Mouse (Mus musculus) left cerebral cortex, postnatal 25 days (tissue): ENCODE measurements at regions not wholly inside any gene's neighbourhood (a gene's known extent, or its start where the extent isn't known, plus 50 kb on each side); places are given as distances from the start of the nearest gene placed in this dataset.

Experiments
- DNase-seq, 2 experiments: peaks; one replicate each; pipeline ENCODE4 v3.0.0; 2022; ENCODE audit warnings: low spot score in 2 of 2, mixed read lengths in 1 of 2
- intact Hi-C: fragments of 180-260 bp; cut with DNase I; formaldehyde crosslinking; loops from one replicate; pipeline ENCODE4 v1.15.1; 2025

DNA sequence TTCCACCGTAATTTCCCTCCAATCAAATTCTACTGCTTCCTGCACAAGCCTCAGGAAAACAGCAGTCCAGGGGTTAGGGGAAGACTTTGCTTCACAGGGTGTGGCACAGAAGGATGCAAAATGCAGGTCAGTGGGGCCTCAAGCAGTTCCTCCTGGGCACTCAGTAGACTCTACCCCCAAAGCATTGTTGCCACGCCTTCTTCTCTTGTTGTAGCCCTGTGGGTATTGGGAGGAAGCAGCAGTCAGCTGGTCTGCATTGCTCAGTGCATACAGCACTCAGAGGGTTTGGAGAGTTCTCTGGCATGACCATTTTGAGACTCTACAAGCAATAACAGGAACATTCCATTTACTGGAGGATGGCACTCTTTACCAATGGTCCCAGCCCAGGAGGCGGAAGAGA is 137.0 kb upstream of the Ccnd2 start:
- intact Hi-C loops: no loop called here
- no peak for DNase-seq

DNA sequence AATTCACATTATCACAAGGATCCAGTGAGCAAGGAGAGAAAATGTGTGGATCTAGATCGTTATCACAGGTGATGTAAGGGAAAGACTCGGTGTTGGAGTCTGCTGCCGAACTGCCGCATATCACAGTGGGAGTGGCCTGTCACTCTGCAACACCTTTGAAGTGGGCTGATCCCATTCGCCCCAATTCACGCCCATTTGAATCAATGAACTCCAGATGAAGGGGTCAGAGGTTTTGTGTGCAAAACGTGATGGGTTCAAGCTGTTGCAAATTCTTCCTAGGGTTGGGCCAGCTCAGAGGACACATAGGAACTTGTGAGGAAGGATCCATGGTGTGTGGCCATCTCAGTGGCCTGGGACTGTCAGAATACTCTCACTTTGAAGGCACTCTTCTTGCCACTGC is 139.9 kb upstream of the Ccnd2 start:
- intact Hi-C loops: no loop called here
- DNase-seq: no peak

- intact Hi-C loops: no loop called here
- DNase-seq: no peak
Observed at GRCm38 (mm10) chr6:127293829-127294228, 141.8 kb upstream of the Ccnd2 start.

DNA sequence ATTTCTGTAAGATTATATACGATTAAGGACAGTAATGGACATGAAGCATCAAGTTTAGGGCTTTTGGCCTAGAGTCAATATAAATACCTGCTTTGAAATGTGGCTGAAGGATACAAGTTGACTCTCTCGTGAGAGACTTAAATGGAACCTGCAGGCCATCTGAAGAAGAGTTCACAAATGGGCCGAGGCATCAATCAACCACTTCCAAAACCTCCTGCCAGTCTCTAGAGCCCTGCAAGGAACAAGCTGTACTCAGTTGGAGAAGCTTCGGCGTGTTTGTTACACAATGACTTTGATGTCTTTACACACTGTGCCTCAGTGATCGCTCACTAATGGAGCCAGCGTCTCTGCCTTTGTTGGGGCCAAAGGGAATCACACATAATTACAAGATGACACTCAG is 146.1 kb upstream of the Ccnd2 start:
- intact Hi-C loops: no loop called here
- DNase-seq: no peak

DNA sequence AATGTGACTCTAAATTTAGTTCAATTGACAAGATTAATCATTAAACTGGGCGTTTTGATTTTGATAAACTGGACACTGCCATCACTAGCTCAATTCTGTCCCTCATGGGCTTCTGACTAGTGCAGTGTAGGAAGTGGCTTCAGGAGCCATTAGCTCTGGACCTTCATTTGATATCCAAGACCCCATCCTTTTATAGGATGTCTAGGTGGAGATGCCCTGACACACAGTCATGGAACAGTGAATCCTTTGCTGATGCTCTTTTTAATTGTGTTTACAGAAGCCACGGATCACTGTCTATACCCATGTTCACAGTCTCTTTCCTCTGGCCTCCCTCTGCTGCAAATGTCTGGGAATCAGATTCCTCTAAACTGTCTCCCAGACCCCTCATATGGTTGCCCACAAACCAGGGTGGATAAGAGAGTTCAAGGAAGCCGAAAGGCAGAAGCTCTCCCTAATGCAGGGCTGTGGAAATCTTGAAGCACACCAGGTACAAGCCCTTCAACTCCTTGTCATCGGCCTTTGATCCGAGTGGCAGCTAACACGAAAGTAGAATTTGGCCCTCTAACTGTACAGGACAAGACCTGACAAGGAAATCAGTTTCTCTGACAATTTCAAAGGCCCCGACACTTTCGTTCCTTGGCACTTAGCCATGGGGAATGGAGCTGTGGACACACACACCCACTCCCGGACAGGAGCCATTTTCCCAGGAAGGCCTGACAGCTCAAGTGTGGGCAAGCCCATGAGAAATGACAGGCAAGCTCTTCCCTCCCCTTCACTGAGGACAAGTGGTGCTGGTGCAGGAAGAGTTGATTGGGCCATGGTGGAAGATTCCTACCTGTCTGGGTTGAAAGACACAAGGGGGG is 135.2 kb upstream of the Parp11 start:
- no peak for DNase-seq
- intact Hi-C loops: no loop called here

DNA sequence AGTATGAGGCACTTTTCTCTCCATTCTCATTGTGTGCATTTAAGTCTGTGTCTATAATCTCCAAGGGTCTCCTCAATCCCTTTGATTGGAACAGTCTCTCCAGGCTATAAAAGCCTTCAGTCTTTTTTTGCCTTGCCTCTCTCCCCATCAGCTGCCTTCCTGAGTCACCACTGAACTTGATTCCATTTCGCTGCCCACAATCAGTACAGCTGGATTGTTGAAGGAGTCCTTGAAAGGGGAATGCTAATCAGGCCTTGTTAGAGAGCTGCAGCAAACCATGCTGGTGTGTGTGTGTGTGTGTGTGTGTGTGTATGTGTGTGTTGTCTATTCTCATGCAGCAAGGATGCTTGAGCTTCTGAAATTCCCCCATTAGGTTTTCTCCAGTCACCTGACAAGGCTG is 129.3 kb upstream of the Parp11 start:
- intact Hi-C loops: no loop called here

DNA sequence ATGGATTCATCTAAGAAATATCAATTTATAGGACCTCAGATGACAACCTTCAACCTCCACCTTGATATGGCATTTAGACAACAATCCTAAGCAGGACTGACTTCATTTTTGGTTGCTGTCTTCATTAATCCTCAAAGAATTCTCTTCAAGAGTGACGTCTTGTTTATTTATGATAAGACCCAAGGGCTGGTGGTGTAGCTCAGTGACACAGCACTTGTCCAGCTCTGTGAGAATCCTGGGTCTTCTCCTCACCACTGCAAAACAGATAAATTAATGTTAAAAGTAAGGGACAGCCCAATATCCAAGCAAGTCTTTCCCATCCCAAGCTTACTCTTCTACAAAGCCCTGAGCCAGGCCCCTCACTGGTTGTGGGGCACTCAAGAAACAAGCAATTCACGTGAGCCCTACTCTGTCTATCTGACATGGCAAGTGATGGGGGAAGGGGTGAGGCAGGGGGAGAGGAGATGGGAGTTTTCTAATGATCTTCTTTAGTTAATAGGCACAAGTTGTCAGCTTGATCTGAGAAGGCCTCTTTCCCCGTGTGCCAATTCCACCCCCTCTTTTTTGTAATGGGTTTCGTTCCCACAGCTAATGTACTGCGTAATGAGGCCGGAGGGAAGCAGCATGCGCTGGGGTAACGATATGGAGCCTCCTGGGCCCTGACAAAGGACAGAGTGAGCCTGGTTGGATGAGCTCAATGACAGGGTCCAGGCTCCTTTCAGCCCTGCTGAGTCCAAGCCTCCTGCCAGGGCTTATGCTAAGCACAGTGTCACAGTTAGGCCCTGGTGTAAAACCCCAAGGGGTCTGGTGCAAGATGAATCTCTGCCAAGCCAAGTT is 127.7 kb upstream of the Parp11 start:
- no peak for DNase-seq
- intact Hi-C loops: no loop called here

More for the DNA sequence above, 129.3 kb upstream of the Parp11 start:
- DNase-seq: no peak

GRCm38 (mm10) chr6:127320600-127320999 is 126.0 kb upstream of the Parp11 start:
- DNase-seq: no peak
- intact Hi-C loops: no loop called here

DNA sequence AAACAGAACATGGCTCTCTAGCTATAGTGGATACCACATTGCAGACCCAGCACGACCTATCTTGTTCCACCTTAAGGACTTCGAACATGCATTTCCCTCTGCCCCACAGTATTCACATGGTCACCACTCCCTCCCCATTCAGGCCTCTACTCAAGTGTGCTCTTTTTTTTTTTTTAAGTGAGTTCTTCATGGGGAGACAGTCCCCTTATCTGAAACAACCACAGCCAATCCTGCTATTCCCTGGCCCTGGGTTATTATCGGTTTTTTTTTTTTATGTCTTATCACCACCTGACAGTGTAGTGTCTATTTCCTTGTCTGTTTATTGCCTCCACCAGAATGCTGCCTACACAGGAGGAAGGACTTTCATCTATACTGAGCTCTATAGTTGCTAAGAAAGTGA is 125.6 kb upstream of the Parp11 start:
- DNase-seq: no peak
- intact Hi-C loops: no loop called here

- intact Hi-C loops: no loop called here
- DNase-seq: no peak
Observed at GRCm38 (mm10) chr6:127322398-127322797, 124.2 kb upstream of the Parp11 start.

GRCm38 (mm10) chr6:127324984-127325383 is 121.7 kb upstream of the Parp11 start:
- peak; percentile 67 to 73 for DNase-seq
- intact Hi-C loops: loop anchor here (1.0 to 5.0 kb wide), 4 partner anchors 34 to 176 kb away; partner anchors contain the start of gene Parp11

- DNase-seq: peak in 1 of 2 experiments; percentile 67
- intact Hi-C loops: loop anchor here (1.0 to 5.0 kb wide), 4 partner anchors 34 to 177 kb away; partner anchors contain the start of gene Parp11
Observed at GRCm38 (mm10) chr6:127325596-127326332, 120.9 kb upstream of the Parp11 start.

DNA sequence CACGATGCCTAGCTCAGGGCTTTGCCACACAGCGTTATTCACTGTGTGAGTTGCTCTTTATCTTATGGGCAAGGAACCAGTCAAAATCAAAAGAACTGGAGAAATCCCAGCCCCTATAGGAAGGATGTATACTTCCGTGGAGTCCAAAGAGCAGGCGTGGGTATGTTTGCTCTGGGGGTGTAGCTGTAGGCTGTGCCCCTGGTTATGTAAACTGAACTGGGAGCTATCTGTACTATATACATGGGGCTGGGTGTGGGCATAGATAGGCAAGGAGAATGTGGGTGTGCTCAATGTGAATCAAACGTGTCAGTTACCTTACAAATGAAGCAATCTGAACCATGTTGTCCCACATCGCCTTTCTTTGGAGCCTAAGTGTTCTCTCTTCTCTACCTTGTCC is 120.3 kb upstream of the Parp11 start:
- DNase-seq: no peak
- intact Hi-C loops: loop anchor here (5.0 kb wide), 1 partner anchor 101 kb away; no protein-coding TSS in a partner anchor

DNA sequence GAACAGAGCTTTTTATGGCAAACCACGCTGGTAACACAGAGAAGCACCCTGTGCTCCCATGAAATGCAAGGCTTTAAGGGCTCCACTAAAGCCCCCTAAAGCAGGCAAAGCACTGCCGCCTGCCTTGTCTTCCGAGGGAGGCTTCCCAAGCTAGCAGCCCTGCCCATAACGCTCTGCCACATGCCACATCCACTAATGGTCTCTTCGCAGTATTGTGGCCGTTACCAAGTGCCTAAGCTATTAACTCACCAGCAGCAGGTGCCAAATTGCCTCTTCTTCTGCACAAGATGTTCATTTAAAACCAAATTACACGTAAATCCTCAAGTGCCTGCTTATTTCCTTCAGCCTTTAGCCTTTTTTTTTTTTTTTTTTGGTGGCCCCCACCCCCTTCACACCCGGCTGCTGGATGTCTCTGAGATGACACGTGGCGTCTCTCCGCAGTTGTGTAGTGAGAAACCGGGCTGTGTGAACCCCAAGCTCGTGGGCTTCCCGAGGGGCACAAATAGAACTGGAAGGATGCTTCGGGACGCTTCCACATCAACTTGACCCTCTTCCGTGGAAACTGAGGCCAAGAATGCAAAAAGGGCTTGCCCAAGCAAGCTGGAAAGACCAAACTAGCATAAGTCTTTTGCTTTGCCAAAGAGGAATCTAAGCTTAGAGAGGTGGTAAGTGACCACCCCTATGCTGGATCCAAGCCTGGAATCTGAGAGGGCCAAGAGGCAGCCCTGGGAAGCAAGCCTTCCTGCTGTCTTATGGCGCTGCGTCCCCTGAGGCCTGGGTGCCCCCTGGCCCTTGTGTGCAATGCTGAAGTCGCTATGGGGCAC is 117.2 kb upstream of the Parp11 start:
- DNase-seq: no peak
- intact Hi-C loops: loop anchor here (2.0 to 5.0 kb wide), 2 partner anchors 98 to 179 kb away; no protein-coding TSS in a partner anchor

DNA sequence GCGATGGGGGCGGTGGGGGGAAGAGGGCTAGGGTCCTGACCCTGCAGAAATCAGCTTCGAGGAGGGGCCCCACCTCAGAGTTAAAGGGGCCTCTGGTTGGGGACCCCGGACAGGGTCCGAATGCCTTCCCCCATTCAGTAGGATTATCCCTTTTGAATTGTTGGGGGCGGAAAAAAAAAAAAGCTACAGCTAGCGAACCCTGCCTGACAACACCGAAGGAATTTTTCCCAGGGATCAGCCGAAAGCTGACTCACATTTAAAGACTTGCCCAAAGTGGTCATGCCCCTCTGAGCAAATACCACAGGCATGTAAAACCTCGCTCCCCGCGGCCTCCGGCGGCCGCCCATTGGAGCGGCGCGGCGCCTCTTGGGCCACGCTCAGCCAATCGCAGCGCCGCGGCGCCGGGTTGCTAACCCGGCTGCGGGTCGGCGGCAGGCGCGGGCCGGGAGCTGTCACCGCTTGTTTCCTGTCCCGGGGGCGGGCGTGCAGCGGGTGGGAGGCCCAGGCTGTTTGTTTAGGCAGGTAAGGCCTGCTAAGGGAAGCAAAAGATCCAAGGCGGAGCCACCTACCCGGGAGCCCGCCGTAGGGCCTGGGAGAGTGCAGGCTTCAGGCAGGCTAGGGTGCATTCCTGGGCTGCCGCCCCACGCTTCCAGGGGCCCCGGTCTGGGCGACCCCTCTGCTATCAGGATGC is 116.5 kb upstream of the Parp11 start:
- intact Hi-C loops: loop anchor here (2.0 kb wide), 1 partner anchor 179 kb away; no protein-coding TSS in a partner anchor
- DNase-seq: peak; percentile 74 to 80

DNA sequence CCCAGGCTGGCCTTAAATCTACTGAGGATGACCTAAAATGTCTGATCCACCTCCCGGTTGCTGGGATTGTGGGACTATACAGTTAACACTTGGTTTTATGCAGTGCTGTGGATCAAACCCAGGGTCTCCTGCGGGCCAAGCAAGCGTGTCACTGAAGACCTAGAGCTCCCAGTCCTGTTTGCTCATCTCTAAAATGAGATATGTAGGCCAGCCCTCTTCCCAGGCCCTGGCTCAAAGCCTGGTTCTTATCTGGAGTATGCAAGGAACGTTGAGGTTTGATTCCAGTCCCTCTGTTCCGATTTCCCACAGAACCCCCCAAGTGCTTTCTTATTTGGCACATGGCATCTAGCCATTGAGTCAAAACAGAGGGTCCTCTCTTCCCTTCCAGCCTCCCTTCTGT is 115.5 kb upstream of the Parp11 start:
- intact Hi-C loops: loop anchor here (2.0 kb wide), 1 partner anchor 180 kb away; no protein-coding TSS in a partner anchor
- DNase-seq: no peak

DNA sequence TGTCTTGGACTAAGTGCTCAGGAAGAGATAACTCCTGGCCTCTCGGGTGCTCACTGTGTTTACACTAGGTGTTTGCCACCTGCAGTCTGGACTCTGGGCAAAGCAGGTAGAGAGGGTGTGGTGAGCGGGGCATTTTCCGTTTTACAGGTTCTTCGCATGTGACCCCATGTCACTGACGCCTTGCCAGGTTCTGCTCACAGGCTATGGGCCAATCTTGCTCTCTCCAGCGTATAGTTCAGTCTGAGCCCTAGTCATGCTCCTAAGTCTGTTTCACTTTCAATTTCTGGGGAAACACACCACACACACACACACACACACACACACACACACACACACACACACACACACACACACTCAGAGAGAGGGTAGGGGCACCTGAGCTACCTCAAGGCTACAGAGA is 112.4 kb upstream of the Parp11 start:
- intact Hi-C loops: no loop called here
- no peak for DNase-seq

DNA sequence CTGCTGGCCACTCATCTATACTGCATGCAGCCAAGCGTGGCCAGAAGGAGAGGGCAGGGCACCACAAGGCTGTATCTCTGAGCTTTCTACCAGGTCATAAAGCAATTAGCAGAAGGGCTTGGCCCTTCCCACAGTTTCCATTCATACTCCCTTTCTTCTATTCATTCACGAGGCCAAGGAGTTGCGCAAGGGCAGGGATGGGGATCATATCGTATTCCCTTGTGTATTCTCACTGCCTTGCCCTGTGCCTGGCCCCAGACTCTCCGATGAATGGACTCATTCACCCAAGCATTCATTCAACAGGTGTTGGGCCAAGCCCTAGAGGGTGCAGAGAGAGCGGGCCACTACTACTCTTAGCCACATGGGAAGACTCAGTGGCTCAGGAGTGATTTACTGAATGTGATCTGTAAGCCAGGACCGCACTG is 111.2 kb upstream of the Parp11 start:
- intact Hi-C loops: no loop called here
- DNase-seq: no peak
